Mouse (Mus musculus) forebrain, embryonic 11.5 days (tissue): ENCODE data around the gene Gm20388. TPM values are rescaled to one million over a fixed set of nuclear protein-coding genes. Genes with fewer than 3 reads are reported as not detected.

Source experiments
- ATAC-seq: fragments of 200-750 bp; cut with Nextera tagmentation; replicated peaks from 2 replicates; pipeline ENCODE4 v1.8.0; 2017; ENCODE audit warnings: moderate TSS enrichment; ENCODE audit not compliant: low FRiP score
- DNase-seq: peaks from one replicate; pipeline ENCODE4 v3.0.0-alpha.2; 2017; ENCODE audit warnings: low spot score
- H3K27ac ChIP-seq: fragments of 300-500 bp; sonication (generic); 2 replicates; pipeline ENCODE4 v1.5.1; 2014; ENCODE audit warnings: low read depth, low read length
- H3K27me3 ChIP-seq: fragments of 300-500 bp; sonication (generic); 2 replicates; pipeline ENCODE4 v1.6.1; 2014; ENCODE audit warnings: mild to moderate bottlenecking, low read length, mixed read lengths; ENCODE audit not compliant: control insufficient read depth, insufficient read depth
- H3K36me3 ChIP-seq: fragments of 300-500 bp; sonication (generic); 2 replicates; pipeline ENCODE4 v1.6.1; 2014; ENCODE audit warnings: mild to moderate bottlenecking, low read length, moderate library complexity, mixed read lengths; ENCODE audit not compliant: control insufficient read depth, insufficient read depth
- H3K4me1 ChIP-seq: fragments of 300-500 bp; sonication (generic); replicated peaks from 2 replicates; pipeline ENCODE4 v1.6.1; 2014; ENCODE audit warnings: low read length, mixed read lengths; ENCODE audit not compliant: control insufficient read depth, insufficient read depth
- H3K4me2 ChIP-seq: fragments of 300-500 bp; sonication (generic); 2 replicates; pipeline ENCODE4 v1.6.1; 2014; ENCODE audit warnings: low read depth, mild to moderate bottlenecking, low read length, moderate library complexity, mixed read lengths; ENCODE audit not compliant: severe bottlenecking
- H3K4me3 ChIP-seq: fragments of 300-500 bp; sonication (generic); 2 replicates; pipeline ENCODE4 v1.5.1; 2014; ENCODE audit warnings: low read depth, low read length
- H3K9ac ChIP-seq: fragments of 300-500 bp; sonication (generic); 2 replicates; pipeline ENCODE4 v1.6.1; 2014; ENCODE audit warnings: low read length
- H3K9me3 ChIP-seq: fragments of 300-500 bp; sonication (generic); 2 replicates; pipeline ENCODE4 v1.6.1; 2016; ENCODE audit warnings: low read length, mixed read lengths; ENCODE audit not compliant: control insufficient read depth
- WGBS: fragments of 180-500 bp; shearing (Covaris S2); extraction: QIAGEN DNeasy Blood & Tissue Kit; methylation state at CpG from one replicate; pipeline ENCODE4 v1.1.7; 2014; 5-methylcytosine and 5-hydroxymethylcytosine counted together
- polyA plus RNA-seq: library from polyadenylated mRNA; unstranded; fragments of >200 nt; fragmentation: Nextera tagmentation; extraction: Ambion mirVana; gene quantifications from 2 replicates; pipeline ENCODE4 v1.2.1, GENCODE M21; 2014

Gene Gm20388
- polyA plus RNA-seq, 1 experiment from 2014 or later = not detected

DNA sequence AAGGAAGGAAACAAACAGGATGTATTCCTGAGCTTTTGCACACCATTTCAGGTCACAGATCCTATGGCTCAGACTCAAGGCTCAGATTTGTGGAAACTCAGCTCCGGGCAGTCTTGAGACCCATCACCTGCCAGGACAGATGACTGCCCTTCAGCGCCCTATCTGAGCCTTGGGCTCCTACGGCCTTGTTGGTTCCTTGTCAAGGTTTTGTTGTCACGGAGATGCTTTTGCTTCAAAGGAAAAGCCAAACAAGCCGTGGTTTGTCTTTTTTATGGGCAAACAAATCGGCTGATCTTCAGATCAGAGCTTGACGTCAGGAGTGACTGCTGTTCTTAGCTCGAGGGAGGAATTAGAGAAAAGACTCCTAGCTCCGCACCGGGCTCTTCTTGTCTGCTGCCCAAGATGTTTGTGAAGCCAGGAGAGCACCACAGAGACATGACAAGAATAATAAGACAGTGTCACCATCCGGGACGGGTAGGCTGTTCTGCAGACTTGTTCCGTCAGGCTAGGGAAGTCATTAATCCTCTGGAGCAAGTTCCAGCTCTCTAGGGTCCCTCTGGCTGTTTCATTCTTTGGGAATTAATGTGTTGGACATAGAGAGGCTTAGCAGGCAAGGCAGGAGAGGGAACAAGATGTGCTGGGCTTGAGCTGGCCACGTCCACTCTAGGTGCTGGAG is 1945.6 kb downstream of the Gm20388 start:
- no peak overlapping the region for H3K27ac ChIP-seq
- H3K9ac ChIP-seq = no peak overlapping the region
- H3K4me2 ChIP-seq = no peak overlapping the region
- no peaks in the 10 kb centered on the region for H3K36me3 ChIP-seq
- ATAC-seq = no peak
- DNase-seq = no peak
- H3K9me3 ChIP-seq = no peaks in the 10 kb centered on the region
- no peak overlapping the region for H3K4me3 ChIP-seq
- H3K4me1 ChIP-seq = peaks cover 4% of the 10 kb centered on the region
- WGBS = 90% methylated on average over 14 of the region's 14 CpGs
- H3K27me3 ChIP-seq = no peaks in the 10 kb centered on the region

DNA sequence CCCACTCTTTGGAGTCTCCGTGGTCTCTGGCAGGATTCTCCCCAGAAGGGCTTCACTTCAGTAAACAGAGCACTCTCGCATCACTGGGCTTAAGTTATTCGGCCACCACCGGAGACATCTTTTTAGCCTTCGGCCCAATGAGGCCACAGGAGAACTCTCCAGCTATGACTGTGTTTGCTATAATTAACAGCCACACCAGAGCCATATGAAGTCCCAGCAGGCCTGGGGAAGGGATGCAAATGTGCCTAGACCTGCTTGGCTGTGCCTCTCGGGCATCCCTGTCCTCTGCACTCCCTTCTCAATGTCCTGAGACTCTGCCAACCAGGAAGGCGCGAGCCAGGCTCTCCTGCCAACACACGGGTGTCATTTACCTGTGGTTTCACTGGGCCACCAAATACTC is 1946.7 kb downstream of the Gm20388 start:
- Histone ChIP-seq H3K9me3 (no peaks in the 10 kb centered on the region), H3K9ac (no peak overlapping the region), H3K4me1 (no peaks in the 10 kb centered on the region), H3K4me2 (no peak overlapping the region), H3K27ac (no peak overlapping the region), H3K4me3 (no peak overlapping the region), H3K36me3 (no peaks in the 10 kb centered on the region), H3K27me3 (no peaks in the 10 kb centered on the region)
- DNase-seq (no peak), ATAC-seq (no peak)
- WGBS = 62% methylated on average over 9 of the region's 9 CpGs

DNA sequence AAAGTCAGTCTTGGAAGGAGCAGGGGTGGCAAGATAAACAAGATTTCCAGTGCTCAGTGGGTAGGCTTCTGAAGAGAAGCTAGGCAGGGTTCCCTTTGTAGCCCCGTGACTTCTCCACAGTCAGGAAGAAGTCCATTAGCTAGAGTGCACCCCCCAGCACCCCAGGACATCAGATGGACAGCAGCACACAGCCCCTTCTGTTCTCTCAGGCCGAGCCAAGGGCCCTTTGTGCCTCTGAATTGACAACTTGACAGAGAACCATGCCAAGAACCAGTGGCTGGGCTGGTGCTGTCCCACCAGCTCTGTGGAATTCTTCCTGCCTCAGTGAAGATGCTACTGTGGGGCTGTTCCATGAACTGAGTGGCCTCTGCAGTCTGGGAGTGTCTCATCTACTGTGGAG is 1947.1 kb downstream of the Gm20388 start:
- Histone ChIP-seq H3K27ac (no peak overlapping the region), H3K36me3 (no peaks in the 10 kb centered on the region), H3K9me3 (no peaks in the 10 kb centered on the region), H3K27me3 (no peaks in the 10 kb centered on the region), H3K4me2 (no peak overlapping the region), H3K9ac (no peak overlapping the region), H3K4me1 (no peaks in the 10 kb centered on the region), H3K4me3 (no peak overlapping the region)
- DNase-seq = no peak
- no peak for ATAC-seq
- WGBS = 50% methylated on average over 2 of the region's 2 CpGs

DNA sequence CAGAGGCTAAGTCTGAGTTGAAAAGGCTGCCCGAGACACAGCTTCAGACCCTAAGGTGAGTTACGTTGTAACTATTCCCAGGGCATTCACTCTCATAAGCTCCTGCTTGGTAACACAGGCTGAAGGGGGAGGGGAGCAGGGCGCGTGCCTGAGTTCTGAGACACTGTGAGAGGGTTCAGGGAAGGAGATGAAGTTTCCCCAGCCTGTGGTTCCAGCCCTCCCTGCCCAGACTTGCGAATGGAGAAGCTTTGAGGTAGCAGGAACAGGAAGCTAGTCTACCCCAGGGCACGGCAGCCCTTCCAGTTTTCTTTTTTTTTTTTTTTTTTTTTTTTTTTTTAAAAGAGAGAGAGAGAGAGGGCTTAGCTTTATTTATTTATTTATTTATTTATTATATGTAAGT is 1950.6 kb downstream of the Gm20388 start:
- 63% methylated on average over 6 of the region's 6 CpGs for WGBS
- Histone ChIP-seq H3K9me3 (no peaks in the 10 kb centered on the region), H3K27ac (no peak overlapping the region), H3K9ac (no peak overlapping the region), H3K36me3 (no peaks in the 10 kb centered on the region), H3K27me3 (no peaks in the 10 kb centered on the region), H3K4me2 (no peak overlapping the region), H3K4me3 (no peak overlapping the region), H3K4me1 (no peaks in the 10 kb centered on the region)
- no peak for DNase-seq
- ATAC-seq = no peak

DNA sequence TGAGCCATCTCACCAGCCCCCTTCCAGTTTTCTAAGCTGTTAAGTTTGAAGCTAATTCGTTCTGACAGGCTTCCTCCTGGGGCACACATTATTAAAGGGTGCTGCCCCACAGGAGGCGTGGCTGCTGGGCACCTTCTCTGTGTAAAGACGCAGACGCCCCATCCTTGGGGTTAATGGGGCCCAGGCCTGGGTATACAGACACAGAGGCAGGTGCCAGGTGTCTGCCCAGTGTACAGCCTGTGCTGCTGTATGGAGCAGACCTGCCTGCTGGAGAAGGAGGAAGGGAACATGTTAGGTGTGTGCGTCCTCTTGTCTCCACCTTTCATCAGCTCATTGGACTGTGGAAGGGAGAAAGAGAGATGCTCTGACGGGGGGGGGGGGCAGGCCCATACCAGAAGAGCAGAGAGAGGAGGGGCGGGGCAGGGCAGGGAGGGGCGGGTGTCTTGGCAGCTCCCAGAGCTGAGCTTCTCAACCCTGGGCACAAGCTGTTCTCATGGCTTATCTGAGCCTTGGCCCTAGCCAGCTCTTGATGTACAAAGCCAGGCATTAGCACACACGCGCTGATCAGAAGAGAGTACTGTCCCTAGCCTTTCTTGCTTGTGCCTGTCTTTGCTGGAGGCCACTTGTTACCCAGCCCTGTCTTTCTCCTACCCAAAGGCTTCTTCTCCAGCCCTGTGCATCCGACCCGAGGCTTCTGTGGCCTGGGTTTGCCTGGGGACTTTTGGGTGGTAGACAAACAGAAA is 1951.3 kb downstream of the Gm20388 start:
- Histone ChIP-seq H3K27ac (no peak overlapping the region), H3K4me2 (no peak overlapping the region), H3K36me3 (no peaks in the 10 kb centered on the region), H3K9ac (no peak overlapping the region), H3K4me1 (no peaks in the 10 kb centered on the region), H3K27me3 (no peaks in the 10 kb centered on the region), H3K9me3 (no peaks in the 10 kb centered on the region), H3K4me3 (no peak overlapping the region)
- ATAC-seq (no peak), DNase-seq (no peak)
- WGBS = 83% methylated on average over 10 of the region's 12 CpGs

DNA sequence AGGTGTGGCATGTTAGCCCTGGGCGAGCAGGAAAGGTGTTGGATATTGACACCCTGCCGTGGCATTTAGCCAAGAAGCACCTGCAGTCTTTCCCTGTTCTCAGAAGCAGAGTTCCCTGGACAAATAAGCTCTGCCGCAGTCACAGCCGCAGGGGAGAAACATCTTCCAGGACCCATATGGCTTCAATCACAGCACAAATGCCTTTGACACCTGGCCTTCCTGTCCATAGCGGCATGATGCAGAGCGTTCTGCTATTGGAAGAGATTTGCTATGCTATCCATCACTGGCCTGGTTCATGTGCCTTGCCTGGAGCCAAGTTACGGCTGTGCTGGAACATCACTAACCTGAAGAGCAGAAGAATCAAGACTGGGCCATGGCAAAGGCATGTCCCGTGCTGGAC is 1954.7 kb downstream of the Gm20388 start:
- no peaks in the 10 kb centered on the region for H3K9me3 ChIP-seq
- H3K4me3 ChIP-seq = no peak overlapping the region
- no peaks in the 10 kb centered on the region for H3K36me3 ChIP-seq
- DNase-seq = no peak
- WGBS = 80% methylated on average over 8 of the region's 8 CpGs
- no peak for ATAC-seq
- H3K27ac ChIP-seq = no peak overlapping the region
- H3K4me2 ChIP-seq = no peak overlapping the region
- H3K27me3 ChIP-seq = no peaks in the 10 kb centered on the region
- H3K4me1 ChIP-seq = no peaks in the 10 kb centered on the region
- H3K9ac ChIP-seq = no peak overlapping the region

DNA sequence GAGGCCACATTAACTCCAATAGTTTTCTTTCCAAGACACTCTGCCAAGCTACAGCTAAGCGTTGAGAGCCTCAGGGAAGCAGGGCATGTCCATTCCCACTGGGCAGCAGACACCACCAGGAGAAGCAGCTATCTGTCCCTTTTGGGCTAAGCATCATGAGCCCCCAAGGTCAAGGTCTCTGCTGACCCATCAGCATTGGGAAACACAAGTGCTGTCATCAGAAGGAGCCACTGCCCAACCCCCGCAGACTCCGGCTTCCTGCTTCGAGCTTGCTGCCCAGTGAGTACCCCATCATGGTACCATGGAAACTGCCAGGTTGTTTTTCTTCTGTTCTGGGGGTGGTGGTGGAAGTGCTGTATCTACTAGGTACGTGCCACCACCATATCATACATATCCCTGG is 1957.6 kb downstream of the Gm20388 start:
- H3K9ac ChIP-seq = no peak overlapping the region
- H3K27ac ChIP-seq = no peak overlapping the region
- no peak overlapping the region for H3K4me2 ChIP-seq
- ATAC-seq (no peak), DNase-seq (no peak)
- no peaks in the 10 kb centered on the region for H3K27me3 ChIP-seq
- no peaks in the 10 kb centered on the region for H3K9me3 ChIP-seq
- H3K4me3 ChIP-seq = no peak overlapping the region
- WGBS = 89% methylated on average over 5 of the region's 5 CpGs
- H3K4me1 ChIP-seq = 0 out of 2 replicates have a peak, but pooled peaks cover 4% of the 10 kb centered on the region
- no peaks in the 10 kb centered on the region for H3K36me3 ChIP-seq

DNA sequence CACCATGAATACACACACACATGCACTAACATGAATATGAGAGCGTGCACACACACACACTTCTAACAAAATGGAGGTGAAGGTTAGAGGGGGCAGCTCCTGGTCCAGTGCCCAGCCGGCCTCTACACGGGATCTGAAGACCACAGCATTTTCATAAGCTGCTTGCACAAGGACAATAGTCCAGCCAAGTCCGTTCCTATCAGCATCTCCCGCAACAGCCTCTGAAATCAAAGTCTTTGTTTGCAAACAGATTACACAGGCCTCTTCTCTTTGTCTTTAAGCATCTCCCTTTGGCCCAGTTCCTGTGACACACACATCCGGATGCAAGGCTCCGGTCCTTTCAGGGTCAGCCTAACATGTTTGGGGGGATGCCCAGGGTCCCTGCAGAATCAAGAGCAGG is 1958.3 kb downstream of the Gm20388 start:
- ATAC-seq (no peak), DNase-seq (no peak)
- Histone ChIP-seq H3K9ac (no peak overlapping the region), H3K27me3 (no peaks in the 10 kb centered on the region), H3K27ac (no peak overlapping the region), H3K4me1 (0 out of 2 replicates have a peak, but pooled peaks cover 4% of the 10 kb centered on the region), H3K9me3 (no peaks in the 10 kb centered on the region), H3K4me2 (no peak overlapping the region), H3K4me3 (no peak overlapping the region), H3K36me3 (no peaks in the 10 kb centered on the region)
- WGBS = 81% methylated on average over 7 of the region's 7 CpGs

DNA sequence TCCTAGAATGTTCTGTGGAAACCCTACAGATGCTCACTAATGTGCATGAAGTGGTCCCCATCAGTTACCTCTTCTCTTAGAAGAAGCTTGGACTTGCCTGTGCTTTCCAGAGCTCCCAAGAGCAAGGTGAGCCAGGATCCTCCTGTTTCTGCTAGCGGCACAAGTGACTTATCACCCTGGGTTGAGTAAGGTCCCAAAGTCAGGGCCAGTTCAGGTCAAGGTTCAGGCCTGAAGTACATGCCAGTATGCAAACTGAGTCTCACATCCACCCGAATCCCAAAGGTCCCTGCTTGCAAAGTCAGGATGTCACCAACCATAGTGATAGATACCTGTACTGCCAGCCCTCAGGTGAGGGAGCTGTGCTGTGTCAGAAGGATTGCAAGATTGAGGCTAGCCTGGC is 1959.5 kb downstream of the Gm20388 start:
- Histone ChIP-seq H3K27ac (no peak overlapping the region), H3K4me1 (0 out of 2 replicates have a peak, but pooled peaks cover 4% of the 10 kb centered on the region), H3K36me3 (no peaks in the 10 kb centered on the region), H3K9me3 (no peaks in the 10 kb centered on the region), H3K9ac (no peak overlapping the region), H3K27me3 (no peaks in the 10 kb centered on the region), H3K4me3 (no peak overlapping the region), H3K4me2 (no peak overlapping the region)
- DNase-seq (no peak), ATAC-seq (no peak)
- 92% methylated on average over 2 of the region's 2 CpGs for WGBS
